Mouse (Mus musculus) right cerebral cortex, adult 2 months (tissue): ENCODE measurements around the gene Lage3.
"Not testable (repeated sequence)": the region's sequence is repeated elsewhere in the genome, so short reads cannot be mapped to it uniquely, and the experiment has no call there.

Source experiments
- DNase-seq, 2 experiments: peaks; one replicate each; pipeline ENCODE4 v3.0.0; 2021 to 2022; ENCODE audit warnings: low spot score in 2 of 2

Gene Lage3

DNA sequence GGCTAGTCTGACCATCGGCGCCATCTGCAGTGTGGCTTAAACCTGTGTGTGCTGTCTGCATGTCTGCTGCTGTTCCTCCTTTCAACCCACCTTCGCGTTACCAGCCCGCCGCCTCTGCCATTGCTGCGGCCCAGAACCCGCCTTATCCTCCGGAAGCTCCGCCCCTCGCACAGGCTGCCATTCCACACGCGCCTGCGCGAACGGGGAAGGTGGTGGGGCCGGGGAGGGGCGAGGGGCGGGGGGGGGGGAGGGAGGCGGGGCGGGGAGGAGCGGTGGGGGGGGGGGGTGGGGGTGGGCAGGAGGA lies at the start of gene Lage3:
Gene Lage3, minus strand, starts transcription at position 152 of the 304 bp plus-strand sequence.
- DNase-seq = peak; percentile 77 to 80

DNA sequence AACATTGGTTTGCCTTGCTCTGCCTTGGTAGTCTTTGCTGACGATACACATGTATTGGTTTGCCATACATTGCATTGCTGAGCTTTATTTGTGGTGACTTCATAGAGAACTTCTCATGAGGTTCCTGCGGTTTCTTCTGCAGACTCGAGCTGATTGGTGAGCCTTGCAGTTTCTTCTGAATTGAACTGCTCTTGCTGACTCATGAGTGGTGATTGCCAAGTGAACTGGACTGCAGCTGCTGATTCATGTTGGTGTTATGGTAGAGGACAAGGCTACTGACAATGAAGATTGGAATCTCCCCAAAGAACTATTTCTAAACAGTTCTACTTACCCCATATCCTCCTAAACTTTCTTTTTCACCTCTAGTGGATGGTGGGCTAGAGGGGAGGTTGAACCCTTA lies 46.7 kb upstream of the Lage3 start:
- DNase-seq = no peak

DNA sequence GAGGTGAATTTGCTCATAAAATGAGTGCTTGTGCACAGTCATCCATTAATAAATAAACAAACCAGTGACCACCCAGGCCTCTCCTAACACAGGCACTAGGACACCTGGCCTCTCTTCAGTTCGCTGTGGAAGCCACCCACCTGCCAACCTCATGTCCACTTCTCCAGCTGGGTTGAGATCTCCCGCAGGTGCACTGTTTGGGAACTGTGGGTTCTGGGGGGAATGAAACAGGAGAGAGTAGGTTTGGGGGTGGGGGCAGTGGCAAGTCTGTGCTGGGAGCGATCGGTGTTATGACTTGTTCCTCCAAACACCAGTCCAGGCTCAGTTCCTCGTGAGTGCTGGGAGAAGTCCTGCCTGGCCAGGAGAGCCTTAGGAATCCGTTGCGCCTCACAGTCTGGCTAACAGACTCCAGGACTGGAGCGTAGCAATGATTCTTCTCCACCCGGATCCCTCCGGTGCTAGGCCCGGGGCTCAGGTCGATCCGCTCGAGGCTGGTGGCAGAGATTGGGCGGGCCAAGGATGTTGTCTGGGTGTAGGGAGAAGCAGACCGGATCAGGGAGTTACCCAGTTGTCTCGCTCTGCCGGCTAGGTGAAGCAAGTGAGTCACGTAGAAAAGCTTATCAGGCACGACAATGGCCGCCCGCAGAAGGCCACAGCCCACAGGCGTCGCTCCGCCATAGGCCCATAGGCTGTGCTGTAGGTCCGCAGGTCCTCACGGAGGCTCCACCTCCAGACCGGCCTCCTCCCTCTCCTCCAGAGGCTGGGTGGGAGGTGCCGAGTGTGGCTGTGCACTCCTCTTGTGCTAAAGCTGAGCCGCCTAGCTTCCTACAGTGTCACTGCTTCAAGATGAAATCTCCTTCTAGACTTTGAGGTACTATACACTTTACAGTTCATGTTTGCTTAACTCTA lies 39.4 kb upstream of the Lage3 start, which contains the start of the genes Fam3a and Ikbkg:
Gene Fam3a, minus strand, starts transcription at position 738 of the 909 bp plus-strand sequence.
Gene Ikbkg, plus strand, starts transcription at position 756 of the 909 bp plus-strand sequence.
- peak; percentile 75 to 76 for DNase-seq

DNA sequence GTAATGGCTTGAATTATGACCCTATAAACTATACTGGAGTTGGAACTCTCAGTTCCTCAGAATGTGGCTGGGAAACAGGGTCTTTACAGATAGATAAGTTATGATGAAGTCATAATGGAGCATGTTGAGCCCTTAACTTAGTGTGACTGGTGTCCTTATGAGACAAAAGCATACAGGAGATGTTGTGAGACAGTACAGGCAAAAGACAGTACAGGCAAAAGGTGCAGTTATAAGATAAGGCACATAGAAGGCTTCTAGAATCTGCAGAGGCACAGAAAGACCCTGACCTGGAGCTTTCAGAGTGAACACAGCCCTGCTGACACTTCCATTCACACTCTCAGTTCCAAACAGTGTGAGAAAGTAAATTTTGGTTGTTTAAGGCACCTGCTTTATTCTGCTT lies 34.7 kb upstream of the Lage3 start:
- no peak for DNase-seq

DNA sequence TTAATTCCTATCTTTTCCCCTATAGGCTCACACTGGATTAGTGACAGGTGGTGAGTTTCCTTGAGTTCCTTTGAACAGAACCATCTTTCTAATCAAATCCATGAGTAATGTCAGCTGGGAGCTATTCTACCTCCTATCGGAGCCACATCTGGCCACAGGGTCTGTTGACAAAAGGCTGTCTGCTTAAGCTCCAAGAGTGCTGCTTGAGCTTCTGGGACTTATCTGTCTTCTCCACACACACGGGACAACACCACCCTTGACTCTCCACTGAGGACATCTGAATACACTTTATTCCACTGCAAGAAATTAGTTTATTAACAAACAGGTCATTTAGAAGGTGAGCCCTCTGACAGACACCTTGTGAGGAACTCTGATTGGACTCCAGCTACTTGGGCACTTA lies 31.0 kb upstream of the Lage3 start:
- DNase-seq = no peak

DNA sequence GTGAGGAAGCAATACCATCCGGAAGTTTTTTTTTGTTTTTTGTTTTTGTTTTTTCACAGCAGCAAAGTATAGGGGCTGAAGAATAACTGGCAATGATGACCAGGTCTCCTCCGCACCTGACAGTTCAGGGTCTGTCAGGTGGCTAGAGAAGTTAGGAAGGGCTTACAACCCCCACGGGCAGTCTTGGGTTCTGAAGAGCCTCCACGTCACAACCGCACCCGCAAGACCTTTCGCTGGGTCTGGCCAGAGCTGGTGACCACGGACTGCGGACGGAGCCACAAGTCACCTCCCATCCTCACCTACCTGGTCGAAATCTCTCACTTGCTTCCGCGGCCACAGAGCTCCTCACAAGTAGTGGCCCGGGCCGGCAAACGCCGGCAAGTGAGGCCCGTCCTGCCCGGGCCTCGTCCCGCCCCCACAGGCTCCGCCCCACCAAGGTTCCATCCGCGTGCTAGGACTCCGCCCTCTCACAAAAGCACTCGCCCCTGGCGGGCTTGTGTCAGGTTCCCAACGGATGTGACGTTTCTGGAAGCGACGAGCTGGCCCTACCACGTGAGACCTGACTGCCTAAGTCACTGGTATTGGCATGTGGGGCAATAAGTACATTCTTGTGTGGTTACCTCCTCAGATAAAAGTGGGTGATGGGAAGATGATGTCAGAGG lies 19.6 kb upstream of the Lage3 start, which contains the start of the genes Ubl4a and Slc10a3:
Gene Ubl4a, minus strand, starts transcription at position 331 of the 662 bp plus-strand sequence.
Gene Slc10a3, minus strand, starts transcription at position 462 of the 662 bp plus-strand sequence.
- DNase-seq = peak; percentile 83 to 84

DNA sequence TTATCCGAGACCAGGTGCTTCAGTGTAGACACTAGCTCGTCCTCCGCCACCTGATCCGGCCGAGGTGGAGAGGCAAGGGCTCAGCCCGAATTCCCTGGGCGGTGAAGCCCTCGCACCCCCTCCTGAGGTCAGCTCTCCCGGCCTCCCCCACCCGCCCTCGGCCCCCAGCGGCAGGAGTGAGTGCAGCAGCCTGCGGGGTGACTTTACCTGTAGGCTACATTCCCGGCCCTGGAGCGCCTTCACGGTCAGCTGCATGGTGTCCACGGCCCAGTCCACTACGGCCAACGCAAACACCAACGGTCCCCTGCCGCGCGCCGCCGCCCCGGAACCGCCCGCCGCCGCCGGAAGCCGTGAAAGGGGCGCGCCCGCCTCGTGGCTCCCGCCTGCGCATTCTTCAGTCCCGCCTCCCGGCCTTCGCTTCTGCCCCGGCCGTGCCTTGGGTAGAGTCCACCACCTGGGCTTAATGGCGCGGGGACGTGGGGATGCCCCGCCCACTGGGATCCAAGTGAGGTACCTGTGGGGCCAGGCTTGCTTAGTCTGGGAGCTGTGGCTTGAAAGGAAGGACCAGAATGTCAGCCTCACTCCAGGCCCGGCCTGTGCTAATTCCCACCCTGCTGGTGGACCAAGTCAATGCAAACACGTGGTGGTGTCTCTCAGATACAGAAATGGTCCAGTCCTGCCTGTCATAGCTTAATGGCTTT lies 14.9 kb upstream of the Lage3 start:
- peak; percentile 53 to 58 for DNase-seq

DNA sequence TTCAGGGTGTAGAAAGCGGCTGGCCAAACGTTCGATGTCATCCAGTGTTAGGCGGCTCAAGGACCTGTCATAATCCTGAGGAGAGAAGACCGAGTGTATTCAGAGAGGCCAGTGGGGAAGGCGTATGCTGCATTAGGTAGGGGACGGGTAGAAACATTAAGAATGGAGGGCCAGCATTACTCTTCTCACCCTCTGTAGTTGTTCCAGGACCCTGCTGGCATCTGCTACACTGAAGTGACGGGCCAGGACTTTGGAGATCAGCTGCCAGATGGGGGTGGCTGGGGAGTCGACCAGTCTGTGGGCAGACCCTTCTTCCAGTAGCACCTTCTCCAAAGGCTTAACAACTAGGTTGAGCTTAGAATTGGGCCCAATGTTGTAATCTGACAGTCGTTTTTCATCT lies 14.1 kb upstream of the Lage3 start:
- DNase-seq = no peak

DNA sequence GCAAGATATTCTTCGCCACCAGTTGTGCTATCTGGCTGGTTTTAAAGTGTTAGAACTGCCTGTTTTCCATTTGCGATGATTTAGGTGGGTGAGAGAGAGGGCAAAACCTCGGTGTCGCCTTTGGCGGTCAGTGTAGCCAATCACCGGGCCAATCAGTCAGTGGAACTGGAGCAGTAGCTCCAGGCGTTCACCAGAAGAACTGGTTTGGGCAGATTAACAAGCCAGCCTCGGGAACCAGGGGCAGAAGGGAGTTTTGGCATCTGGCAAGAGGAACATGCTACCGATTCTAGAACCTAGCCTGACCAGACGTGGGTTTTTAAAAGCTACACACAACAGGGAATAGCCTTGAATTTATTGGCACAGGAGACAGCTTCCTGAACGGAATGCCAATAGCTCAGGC lies 5.8 kb upstream of the Lage3 start:
- no peak for DNase-seq

DNA sequence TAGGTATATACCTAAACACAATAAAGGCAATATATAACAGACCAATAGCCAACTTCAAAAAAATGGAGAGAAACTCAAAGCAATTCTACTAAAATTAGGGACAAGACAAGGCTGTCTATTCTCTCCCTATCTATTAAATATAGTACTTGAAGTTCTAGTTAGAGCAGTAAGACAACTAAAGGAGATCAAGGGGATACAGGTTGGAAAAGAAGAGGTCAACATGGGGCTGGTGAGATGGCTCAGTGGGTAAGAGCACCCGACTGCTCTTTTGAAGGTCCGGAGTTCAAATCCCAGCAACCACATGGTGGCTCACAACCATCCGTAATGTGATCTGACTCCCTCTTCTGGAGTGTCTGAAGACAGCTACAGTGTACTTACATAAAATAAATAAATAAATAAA lies 3.7 kb upstream of the Lage3 start:
- DNase-seq = not testable (repeated sequence)

DNA sequence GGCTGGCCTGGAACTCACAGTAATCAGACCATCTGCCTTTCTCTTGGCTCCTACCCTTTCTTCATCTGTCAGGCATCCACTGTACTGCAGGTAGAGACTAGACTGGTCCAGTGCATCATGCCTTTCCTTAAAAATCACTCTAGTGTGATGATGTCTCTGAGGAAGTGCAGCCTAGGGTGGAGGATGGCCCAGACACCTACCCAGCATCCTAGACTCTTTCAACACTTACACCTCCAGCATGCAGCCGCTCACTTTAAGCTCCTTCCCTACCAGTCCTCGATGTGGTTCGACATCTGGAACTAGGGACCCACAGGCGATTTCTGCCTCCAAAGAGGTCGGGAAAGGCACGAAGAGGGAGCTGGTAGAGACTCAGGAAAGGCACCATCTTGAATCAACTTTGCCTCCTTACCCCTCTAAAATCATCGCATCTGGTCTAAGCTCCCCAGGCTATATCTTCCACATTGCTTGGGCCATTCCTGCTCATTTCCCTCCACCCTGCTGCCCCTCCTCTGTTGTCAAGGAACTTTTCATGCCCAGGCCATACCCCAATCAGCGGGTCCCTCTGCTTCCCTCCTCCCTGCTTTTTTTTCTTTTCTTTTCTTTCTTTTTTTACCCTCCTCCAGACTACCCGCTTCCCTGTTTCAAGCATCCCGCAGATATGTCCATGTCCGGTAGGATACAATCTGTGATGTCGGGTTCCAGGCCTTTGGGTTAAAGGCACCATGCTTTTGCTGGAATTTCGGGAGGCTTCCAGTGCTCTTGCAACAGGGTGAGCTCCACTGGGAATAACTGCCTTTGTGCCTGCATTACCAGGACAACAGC lies 562 bp downstream of the Lage3 start:
- peak in 1 of 2 experiments; percentile 4 for DNase-seq

DNA sequence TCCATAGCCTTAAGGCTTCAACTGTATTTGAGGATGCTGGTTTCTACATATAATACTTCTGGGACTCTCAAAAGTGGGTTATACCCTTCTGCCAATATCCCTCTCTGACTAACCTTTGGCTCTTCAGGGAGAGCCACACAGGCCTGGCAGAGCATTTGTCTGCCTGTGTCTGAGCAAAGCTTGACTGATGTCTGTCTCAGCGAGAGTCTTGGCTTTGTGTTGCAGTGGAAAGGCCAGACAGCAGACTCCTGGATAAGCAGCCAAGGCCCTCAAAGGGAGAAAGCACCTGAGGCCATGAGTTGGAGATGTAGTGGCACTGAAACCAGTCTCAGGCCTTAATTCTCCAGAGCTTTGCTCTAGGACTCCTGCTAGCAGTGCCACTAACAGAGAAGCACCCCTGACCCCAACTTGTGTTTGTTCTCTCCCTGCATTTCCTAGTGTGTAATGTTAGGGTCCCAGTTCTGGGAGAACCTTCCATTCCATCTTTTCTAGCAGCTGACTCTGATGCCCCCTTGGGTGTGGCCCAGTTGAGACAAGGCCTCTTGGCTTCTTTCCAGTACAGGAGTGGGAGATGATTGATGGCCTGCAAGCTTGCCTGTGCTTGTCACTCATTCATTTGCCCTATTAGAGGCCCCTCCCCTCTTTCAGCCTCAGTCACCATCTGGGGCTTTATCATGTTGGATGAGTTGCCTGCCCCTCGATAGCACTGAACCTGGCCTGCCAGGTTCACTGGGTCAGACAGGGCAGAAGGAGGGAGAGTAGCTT lies 23.1 kb downstream of the Lage3 start:
- no peak for DNase-seq

DNA sequence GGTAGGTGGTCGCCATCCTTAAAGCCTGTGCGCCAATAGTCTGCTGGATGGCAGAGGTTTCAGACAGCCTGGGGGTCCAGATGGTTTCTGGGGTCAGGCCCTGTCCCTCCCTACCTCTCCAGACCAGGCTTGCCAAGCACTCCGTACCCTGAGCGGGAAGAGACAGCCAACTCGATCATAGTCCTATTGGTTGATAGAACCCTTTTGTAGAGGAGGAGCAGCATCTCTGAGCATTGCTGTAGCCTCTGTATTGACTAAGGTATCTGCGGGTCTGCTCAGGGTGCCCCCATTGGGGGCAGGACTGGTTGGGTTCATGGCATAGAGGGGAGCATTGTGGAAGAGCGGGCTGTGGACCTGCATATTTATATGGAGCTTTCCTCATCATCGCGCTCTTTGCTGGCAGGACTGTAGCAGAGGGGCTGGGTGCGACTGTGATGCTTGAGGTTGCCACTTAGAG lies 24.2 kb downstream of the Lage3 start:
- DNase-seq = peak in 1 of 2 experiments; percentile 5

DNA sequence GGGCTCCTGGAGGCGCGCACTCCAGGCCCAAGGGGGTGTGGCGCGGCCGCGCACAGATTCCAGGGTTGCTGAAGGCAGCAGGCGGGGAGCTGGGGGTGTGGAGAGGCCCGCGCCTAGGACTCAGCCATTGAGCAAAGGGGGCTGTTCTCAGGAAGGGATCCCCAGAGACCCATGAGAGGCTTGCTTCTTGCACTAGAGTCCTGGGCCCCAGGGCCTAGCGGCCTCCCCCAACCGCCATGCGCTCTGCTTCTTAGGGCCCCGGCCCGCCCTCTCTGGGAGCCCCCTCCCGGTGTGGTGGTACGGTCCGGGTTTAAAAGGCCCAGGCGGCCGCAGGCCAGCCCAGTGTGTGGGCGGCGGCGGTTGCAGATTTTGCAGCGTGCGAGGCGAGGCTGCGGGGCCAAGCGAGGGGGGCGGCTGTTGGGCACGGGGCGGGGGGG lies 24.7 kb downstream of the Lage3 start, which contains the start of gene Plxna3:
Gene Plxna3, plus strand, starts transcription at position 342 of the 437 bp plus-strand sequence.
- peak; percentile 32 to 47 for DNase-seq

DNA sequence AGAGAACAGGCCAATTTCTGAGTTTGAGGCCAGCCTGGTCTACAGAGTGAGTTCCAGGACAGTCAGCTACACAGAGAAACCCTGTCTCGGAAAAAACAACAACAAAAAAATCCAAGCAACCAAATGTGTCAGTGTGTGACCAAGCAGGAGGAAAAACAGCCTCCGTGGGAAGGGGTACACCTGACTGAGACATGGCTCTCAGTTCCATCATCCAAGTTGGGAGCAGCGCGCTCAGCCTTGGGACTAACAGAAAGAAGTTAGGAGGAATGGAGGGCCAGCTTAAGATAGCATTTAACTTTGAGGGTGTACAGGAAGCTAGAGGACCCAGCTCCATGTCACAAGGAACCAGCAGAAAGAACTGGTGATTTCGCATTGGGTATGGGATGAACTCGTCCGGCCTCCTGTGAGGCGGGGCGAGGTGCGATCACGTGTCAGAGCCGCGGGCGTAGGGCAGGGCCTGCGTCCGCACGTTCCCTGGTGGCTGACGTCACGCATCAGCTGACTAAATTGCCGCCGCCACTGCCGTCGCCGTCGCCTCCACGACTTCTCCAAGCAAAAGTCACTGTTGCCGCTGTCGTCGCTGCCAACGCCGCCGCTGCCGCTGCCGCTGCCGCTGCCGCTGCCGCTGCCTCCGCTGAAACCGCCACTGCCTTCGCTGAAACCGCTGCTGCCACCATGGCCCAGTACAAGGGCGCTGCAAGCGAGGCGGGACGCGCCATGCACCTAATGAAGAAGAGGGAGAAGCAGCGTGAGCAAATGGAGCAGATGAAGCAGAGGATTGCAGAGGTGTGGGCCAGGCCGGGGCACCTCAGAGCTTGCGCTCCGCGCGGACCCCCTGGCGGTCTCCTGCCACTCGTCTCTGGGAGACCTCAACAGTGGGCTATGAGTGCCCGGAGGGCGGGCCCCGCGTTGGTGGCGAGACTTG lies 40.6 kb downstream of the Lage3 start, which contains the start of gene Fam50a:
Gene Fam50a, plus strand, starts transcription at position 494 of the 925 bp plus-strand sequence.
- peak; percentile 87 to 90 for DNase-seq

DNA sequence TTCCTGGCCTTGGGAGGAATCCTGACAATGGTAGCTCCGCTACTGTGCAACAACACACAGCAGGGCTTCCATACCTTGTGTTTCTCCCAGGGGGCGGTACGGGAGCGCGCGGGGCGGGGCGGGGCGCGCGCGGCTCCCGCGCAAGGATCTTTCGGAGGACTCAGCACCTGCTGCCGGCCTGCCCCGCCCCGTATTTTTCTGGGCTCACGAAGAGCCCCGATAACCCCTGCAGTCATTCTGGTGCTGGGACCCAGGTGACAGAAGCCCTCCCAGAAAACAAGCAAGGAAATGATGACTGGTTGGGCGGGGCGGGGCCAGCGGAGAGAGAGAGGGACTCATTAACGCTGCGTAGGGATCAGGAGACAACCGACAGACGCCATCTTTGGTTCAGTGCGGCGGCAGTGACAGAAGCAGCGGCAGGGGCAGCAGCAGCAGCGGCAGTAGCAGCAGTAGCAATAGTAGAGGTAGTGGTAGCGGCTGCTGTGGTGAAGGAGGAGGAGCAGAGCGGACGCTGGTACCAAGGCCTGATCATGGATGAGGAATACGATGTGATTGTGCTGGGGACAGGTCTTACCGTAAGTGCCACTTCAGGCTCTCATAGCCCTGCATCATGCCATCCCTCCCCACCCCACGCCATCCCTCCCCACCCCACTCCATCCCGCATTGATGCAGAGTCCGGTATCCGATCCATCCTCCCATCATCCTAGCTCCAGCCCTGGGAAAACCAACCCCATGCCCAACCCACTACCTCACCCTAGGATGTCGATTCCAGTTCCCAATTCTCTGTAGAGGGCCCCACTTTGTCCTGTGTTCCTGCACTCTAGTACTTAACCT lies 48.3 kb downstream of the Lage3 start, which contains the start of gene Gdi1:
Gene Gdi1, plus strand, starts transcription at position 132 of the 834 bp plus-strand sequence.
- peak; percentile 65 to 71 for DNase-seq
